Mouse (Mus musculus): ENCODE measurements around the gene Myadm. TPM values are rescaled to one million over a fixed set of nuclear protein-coding genes. Genes with fewer than 3 reads are reported as not detected.
"Not testable (repeated sequence)": the region's sequence is repeated elsewhere in the genome, so short reads cannot be mapped to it uniquely, and the experiment has no call there.

Gene Myadm
- polyA plus RNA-seq, 1 experiment from 2014 or later = 11.6 TPM

DNA sequence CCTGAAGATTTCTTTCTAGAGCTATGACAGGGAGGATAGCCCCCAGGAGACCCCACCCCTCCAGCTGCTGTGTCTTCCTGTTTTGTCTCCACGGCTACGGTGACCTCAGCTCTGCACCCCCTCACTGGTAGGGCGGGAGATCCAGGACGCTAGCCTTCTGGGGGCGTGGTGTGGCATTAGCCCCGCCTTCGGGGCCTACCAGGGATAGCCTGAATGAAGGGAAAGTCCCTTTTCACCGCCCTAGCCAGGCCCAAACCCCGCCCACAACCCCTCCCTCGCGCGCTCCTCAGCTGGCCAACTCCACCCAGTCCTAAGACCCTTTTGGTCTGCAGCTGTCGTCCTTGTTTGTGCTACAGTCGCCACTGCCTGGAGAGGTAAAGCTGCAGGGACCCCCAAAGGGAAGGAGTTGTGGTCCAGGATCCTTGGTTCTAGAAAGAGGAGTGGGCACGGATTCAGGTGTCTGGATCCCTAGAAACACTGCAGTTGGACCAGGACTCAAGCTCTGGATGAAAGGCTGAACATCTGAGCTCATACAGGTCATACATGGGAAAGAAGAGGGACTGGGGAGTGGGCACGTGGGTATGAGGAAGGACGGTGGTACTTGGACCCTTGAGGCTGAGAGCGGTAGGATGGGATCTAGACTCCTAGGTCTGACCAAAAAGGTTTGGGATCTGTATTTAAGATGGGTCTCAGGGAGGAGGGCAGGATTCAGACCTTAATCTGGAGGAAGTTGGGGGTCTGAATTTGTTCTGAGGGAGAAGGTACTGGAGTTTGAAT is 1.6 kb downstream of the Myadm start:
- peak; percentile 47 for DNase-seq (ENCODE audit: low spot score)

DNA sequence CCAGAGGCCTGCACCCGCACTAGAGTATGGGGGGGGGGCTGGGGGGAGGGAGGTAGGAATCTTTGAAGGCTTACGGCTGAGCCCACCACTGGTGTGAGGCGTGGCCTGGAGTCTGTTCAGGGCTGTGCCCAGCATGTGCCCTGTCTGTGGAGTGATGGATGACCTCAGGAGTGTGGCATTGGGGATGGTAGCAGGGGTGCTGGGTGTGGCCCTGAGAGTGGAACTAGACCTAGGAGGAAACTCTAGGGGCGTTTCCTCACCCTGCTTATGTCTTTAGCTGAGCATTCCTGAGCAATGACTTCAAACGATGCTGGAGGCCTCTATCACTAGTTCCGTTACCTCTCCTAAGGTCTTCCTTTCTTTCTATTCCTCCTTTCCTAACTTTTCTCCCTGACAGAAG is 2.3 kb downstream of the Myadm start:
- no peak for DNase-seq (ENCODE audit: low spot score)

DNA sequence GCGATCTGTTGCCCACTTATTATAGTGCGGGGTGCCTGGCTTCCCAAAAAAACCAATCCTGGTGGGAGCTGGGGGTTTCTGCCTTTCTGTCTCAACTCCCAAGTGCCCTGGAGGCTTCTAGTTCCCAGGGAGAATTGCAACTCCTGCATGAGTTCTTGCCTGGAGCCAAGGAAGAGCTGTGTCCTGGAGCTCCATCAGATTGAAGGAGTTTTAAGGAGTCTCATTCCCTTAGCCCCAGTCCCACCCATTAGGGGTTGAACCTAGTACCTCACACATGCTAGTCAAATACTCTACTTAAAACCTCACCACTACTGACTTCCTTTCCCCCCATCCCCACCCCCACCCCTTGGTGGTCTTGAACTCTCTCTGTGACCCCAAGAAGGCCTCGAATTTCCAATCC is 2.9 kb downstream of the Myadm start:
- DNase-seq (ENCODE audit: low spot score) = no peak

DNA sequence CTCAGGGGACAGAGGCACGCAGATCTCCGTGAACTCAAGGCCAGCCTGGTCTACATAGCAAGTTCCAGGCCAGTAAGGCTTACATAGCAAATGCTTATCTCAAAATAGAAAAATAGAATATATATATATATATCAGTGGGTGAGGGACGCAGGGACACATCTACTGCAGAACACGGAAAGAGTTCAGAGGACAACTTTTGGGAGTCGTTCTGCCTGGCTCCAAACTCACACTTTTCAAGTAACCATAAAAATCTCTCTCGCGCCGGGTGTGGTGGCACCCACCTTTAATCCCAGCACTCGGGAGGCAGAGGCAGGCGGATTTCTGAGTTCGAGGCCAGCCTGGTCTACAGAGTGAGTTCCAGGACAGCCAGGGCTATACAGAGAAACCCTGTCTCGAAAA is 3.4 kb downstream of the Myadm start:
- DNase-seq (ENCODE audit: low spot score) = not testable (repeated sequence)

DNA sequence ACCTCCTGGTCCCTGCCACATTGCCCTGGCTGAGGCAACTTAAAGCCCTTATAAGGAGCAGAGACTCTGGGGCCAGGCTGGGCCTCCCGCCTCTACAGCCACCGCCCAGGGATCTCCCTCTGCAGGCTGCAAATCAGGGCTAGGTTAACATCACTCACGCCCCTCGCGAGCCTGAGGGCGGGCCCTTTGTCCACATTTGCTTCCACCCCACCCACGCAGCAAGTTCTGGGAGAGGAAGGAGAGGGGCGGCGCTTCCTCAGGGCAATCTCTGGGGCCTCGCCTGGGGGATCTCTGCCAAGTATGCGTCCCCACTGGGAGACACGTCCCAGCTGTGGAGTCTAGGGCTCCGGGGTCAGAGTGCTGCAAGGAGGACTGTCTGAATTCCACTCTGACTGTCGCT is 3.9 kb downstream of the Myadm start:
- no peak for DNase-seq (ENCODE audit: low spot score)

DNA sequence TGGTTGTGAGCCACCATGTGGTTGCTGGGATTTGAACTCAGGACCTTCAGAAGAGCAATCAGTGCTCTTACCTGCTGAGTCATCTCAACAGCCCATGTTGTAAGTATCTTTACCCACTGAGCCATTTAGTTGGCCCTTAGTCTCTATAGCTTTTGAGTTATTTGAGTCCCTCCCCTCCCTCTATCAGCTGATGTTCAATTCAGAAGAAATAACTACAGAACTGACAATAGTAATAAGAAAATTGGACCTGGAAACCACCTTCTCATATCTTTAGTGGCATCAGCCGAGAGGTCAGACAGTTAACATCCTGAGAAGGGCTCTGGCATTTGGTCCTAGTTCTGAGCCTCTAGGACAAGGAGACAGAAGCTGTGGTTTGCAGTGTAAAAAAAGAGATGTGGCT is 5.9 kb downstream of the Myadm start:
- DNase-seq (ENCODE audit: low spot score) = no peak

DNA sequence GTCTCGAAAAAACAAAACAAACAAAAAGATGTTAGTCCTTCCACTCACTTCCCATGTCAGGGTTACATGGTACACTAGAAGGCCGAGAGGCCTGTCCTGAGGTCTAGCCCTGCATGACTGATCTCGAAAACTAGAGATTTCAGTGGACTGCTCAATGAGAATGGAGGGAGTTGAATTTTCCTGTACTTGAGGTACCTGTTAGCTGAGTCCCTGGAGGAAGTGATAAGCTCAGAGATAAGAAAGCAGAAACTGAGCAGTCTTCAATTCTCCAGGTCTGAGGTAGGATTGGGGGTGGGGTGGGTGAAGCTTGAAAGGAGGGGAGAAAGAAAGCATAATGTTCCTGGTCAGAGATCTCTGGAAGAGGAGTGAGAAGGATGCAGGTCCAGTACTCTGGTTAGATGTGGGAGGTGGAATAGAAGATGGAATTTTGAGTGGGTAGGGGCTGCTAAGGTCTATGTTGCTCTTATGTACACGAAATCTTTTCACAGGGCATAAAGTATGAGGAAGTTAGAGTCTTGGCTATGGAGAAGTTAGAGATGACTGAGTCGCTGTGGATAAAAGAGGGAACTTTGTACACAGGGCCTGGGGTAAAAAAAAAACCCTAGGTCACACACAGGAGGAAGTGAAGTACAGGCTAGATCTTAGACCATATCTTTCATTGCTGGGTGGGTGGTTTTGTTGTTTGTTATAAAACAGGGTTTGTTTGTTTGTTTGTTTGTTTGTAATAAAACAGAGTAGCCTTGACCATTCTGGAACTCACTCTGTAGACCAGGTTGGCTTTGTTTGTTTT is 6.6 kb downstream of the Myadm start:
- DNase-seq (ENCODE audit: low spot score) = no peak

DNA sequence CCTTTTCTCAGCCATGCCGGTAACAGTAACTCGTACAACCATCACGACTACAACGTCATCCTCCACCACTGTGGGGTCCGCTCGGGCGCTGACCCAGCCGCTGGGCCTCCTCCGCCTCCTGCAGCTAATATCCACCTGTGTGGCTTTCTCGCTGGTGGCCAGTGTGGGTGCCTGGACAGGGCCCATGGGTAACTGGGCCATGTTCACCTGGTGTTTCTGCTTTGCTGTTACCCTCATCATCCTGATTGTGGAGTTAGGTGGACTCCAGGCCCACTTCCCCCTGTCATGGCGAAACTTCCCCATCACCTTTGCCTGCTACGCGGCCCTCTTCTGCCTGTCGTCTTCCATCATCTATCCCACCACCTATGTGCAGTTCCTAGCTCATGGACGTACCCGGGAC is 7.8 kb downstream of the Myadm start:
- DNase-seq (ENCODE audit: low spot score) = no peak

DNA sequence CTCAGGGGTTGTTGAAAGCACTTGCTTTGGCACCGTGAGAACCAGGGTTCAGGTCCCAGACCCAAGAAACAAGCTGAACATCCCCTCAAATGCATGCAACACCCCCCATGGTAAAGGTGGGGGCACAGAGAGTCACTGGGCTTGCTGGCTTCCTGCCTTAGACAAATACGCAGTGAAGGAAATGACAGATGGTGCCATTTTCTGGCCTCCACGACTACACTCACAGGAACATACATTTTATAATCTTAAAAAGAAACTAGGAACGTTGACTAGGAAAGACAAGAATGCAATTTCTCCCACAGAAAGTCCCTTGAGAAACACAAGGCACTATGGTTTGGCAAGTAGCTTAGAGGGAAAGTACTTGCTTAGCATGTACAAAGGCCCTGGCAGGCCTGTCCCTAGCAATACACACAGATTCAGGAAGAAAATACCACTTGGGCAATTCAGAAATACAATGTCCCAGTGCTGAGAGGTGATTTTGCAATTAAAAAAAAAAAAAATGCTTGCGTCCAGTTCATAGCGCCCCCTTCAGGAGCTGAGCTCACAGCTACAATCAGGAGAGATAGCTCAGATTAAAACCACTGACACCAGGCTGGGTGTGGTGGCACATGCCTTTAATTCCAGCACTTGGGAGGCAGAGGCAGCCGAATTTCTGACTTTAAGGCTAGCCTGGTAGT is 11.2 kb downstream of the Myadm start:
- DNase-seq (ENCODE audit: low spot score) = no peak

DNA sequence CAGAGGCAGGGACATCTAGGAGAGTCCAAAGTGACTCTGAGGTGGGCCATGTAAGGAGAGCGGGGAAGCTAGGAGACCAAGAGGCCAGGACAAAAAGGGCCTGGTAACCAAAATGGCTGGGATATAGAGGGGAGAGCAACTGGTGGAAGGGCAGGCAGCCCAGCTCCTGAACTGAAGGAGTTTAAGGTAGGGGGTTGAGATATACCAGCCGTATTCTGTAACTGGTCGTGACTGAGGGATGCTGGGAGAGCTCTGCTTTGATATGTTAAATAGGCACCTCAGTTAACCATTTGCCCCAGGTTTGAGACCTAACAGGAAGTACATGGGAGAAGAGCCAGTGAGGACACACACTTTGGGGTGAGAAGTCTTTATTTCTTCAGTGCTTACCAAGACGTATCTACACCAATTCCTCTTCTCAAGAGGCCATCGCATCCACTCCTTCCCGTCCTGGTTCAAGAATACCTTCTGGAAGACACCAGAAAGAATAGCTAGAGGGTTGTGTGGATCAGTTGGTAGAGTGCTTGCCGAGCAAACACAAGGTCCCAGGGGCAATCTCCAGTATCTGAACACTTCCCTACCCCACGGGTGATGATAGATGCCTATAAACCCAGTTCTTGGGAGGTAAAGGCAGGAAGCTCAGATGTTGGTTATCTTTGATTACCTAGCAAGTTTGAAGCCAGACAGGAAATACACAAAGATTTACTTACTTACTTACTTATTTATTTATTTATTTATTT is 12.2 kb downstream of the Myadm start:
- no peak for DNase-seq (ENCODE audit: low spot score)

DNA sequence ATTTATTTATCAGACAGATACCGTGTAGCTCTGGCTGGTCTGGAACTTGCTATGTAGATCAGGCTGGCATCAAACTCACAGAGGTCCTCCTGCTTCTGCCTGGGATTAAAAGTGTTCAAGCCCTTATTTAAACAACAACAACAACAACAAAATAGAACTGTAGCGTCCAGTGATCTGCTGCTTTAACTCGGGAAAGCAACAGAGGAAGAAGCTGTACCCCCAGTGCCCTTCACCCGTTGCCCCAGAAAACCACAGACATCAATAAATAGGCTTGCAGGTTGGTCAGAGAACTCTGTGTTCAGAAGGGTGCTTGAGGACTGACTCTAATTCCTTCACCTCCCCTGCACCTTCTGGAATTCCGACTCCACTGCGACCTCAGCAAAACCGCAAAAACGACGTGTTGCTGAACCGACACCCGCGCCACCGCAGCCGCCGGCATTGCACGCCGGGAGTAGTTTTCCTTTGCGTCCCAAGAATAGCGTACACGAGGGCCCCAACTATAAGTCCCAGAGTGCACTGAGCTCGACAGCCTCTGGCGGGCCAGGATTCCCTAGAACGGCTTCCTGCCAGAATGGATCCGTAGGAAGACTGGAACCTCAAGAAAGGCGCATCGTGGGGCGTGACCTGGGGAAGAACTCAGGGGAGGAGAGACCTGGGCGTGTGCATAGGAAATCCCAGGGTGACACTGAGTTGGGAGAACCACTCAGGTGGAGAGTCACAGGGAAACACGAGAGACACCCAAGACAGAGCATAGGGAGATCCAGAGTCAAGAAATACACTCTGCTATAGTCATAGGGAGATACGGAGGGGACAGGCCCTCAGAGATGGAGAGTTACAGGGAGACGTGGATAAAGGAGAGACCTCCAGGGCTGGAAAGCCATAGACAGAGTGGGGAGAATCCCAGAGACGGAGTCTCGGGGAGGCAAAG is 13.0 kb downstream of the Myadm start:
- no peak for DNase-seq (ENCODE audit: low spot score)

DNA sequence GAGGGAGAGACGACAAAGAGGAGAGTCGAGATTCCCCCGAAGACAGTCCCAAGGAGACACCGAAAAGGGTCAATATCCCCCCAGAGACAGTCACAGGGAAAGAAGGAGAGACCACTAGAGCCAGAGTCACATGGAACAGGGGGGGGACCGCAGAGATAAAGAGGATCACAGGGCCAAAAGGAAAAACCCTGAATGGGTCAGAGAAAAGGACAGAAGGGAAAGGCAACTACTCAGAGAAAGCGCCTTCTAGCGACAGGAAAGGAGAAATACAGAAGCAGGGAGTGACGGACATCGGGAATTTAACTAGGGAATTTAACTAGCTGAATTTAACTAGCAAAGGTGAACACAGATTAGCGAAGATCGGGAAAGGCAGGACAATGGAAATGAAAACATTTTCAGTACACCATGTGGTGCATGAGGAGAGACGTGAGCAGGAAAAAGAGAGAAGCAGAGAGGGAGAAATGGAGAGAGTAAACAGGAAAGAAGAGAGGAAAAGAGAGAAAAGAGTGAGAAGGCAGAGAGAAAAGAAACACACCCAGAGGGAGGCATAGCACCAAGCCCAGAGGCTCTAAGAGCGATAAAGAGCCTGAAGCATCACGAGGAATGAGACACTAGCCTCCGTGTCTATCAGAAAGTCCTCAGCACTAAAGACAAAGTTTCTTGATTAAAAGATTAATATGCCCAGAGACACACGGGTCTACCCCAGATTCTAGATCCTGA is 13.8 kb downstream of the Myadm start:
- no peak for DNase-seq (ENCODE audit: low spot score)

DNA sequence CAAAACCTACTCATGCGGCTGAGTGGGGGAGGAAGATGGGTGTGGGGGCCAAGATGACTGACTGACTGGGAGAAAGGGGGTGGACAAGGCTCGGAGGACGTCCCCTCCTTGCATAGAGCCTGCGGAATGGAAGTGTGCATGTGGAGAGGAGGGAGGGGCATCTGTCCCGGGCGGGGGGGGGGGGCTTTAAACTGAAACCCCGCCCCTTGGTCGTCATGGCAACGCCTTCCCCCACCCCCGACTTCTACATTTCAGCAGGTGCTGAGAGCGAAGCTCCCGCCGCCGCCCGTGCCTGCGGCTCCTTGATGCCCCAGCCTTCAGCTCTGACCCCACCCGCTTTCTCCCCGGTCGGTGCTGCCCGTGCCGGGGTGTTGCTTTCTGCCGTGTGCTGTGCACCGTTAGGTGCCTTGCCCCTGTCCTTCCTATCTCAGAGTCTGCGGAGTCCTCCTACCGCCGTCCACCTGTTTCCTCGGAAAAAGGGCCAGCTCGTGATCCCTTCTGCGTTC is 14.4 kb downstream of the Myadm start:
- no peak for DNase-seq (ENCODE audit: low spot score)

DNA sequence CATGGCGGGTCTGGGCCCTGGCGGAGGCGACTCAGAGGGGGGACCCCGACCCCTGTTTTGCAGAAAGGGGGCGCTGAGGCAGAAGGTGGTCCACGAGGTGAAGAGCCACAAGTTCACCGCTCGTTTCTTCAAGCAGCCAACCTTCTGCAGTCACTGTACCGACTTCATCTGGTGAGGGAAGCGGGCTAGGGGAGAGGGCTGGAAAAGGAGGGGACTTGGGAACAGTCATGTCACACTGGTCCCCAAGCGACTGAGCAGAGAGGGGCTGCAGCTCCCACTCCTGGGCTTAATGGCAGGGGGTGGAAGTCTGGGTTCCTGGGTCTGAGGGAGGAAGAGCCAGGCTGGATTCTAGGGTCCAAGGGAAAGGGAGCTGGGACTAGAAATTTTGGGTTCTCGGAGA is 14.9 kb downstream of the Myadm start:
- DNase-seq (ENCODE audit: low spot score) = no peak

DNA sequence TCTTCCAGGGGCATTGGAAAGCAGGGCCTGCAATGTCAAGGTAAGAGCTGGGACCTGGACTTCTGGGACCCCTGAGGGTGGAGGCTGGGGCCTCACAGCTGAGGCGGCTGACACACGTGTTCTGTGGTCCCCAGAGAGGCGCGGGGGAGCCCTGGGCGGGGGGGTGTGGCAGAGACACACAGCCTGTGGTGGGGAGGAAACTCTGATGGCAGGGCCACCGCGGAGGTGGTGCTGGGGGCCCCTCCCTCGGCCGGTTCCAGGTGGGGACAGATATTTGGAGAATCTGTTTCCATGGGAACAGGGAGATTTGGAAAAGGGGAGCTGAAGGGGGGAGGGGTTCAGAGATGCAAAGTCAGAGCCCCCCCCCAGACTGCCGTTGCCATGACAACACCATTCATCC is 15.4 kb downstream of the Myadm start:
- no peak for DNase-seq (ENCODE audit: low spot score)

DNA sequence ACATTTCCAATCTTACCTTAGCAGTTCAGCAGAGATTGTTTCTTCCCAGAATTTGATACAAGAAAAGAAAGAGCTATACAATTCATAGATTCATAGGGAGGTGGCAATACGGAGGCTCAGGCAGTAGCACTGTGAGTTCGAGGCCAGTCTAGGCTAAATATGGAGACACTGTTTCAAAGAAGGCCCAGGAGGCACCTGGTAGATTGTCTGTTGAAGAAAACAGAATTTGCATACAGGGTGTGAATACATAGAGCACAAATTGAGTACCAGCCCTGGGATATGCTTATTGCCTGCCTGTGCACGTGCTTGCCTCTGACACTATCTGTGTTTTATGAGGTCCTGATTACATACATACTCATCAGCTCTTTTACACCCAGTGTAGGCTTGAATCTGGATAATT is 17.5 kb downstream of the Myadm start:
- no peak for DNase-seq (ENCODE audit: low spot score)

DNA sequence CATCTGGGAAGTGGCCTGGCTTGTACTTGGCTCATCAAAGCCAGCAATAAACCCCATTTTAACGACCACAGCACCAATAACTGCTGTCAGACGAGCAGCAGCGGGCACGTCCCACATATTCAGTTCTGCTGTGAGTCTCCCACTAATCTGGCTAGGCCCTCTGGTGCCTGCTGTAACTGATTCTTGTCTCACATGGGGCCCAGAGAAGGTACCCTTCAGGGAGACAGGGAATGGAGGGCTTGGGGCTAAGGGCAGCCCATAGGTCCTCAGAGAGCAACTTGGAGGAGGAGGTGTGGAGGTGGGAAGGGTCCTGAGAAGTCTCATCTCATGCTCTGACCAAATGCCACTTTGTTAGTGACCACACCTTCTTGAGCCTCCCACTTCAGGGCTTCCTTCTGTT is 19.8 kb downstream of the Myadm start:
- DNase-seq (ENCODE audit: low spot score) = no peak

DNA sequence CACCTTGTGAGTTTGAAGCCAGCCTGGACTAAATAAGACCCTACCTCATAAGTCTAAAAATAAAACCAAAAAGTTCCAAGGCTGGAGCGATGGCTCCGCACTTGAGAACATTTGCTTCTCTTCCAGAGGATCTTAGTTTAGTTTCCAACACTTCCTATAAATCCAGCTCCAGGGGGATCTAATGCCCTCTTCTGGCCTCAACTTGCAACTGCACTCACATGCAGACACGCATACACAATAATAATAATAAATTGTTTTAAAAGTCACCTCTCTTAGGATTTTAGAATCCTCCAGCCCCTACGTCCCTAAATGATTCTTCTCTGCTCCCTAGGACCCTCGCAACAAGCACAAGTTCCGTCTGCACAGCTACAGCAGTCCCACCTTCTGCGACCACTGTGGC is 21.4 kb downstream of the Myadm start:
- DNase-seq (ENCODE audit: low spot score) = no peak

DNA sequence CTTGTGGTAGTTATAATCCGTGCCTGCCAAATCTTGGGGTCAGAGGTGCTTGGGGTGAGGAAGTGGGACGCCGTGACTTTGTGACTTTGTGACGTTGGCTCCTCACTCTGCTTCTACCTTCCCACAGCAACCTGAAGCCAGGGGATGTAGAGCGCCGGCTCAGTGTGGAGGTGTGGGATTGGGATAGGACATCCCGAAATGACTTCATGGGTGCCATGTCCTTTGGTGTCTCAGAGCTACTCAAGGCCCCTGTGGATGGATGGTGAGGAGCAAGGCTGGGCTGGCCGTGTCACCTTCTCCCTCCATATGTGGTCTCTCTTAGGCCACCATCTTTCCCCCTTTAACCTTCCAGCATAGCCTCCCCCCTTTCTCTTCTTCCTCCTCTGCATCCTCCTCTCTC is 24.7 kb downstream of the Myadm start:
- no peak for DNase-seq (ENCODE audit: low spot score)

DNA sequence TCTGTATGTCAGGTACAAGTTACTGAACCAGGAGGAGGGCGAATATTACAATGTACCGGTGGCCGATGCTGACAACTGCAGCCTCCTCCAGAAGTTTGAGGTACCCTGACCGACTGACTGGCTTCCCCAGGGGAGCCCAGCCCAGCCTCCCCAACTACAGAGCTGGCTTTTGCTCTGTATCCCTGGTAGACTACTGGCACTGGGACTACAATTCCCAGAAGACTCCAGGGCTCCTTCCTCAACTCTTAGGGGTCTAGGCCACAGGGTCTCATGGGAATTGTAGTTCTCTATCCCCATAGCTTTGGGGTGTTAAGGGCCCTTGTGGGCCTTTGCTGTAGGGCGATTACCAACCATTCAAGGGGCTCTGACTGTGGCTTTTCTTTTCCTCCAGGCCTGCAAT is 25.2 kb downstream of the Myadm start:
- no peak for DNase-seq (ENCODE audit: low spot score)

Measured in thymus, postnatal 0 days (tissue).